Mouse (Mus musculus) erythroid progenitor cell, adult 5-6 weeks (primary cell): ENCODE data around the gene Olfr1183. TPM values are rescaled to one million over a fixed set of nuclear protein-coding genes. Genes with fewer than 3 reads are reported as not detected.
"Not testable (repeated sequence)": the region's sequence is repeated elsewhere in the genome, so short reads cannot be mapped to it uniquely, and the experiment has no call there.

ENCODE experiments used
- ATAC-seq: replicated peaks from 2 replicates; pipeline ENCODE4 v1.8.0; 2016; ENCODE audit warnings: moderate number of reproducible peaks, mild to moderate bottlenecking, moderate TSS enrichment, inconsistent platforms; ENCODE audit not compliant: poor library complexity, low FRiP score, severe bottlenecking
- total RNA-seq, 2 experiments: library from RNA; stranded (forward) in 1 of 2; stranded (reverse) in 1 of 2; fragments of 150-400 nt in 1 of 2; fragments of 186-747, 209-891 nt in 1 of 2; gene quantifications; 2 replicates each; pipeline versions ENCODE4 v1.2.3 to v1.2.4; 2015 to 2017; ENCODE audit warnings: low replicate concordance in 2 of 2

Olfr1183 gene
- total RNA-seq (2015; ENCODE audit: low replicate concordance) (not detected in 2 replicates), total RNA-seq (2017; ENCODE audit: low replicate concordance) (not detected in 2 replicates)

- ATAC-seq: not testable (repeated sequence)
Measured at GRCm38 (mm10) chr2:88454567-88454966, at the start of gene Olfr1183. Gene Olfr1183 (plus strand): TSS chr2:88454867.

- no peak for ATAC-seq
Measured at GRCm38 (mm10) chr2:88406353-88406752, 48.3 kb upstream of the Olfr1183 start, which contains the start of gene Olfr1179. Gene Olfr1179 (minus strand): TSS chr2:88406453.

GRCm38 (mm10) chr2:88419051-88419450 lies 35.6 kb upstream of the Olfr1183 start, which contains the start of gene Olfr1180:
Gene Olfr1180 (minus strand): TSS chr2:88419151.
- no peak for ATAC-seq

GRCm38 (mm10) chr2:88426071-88426470 lies 28.6 kb upstream of the Olfr1183 start, which contains the start of gene Olfr1181:
Gene Olfr1181 (minus strand): TSS chr2:88426171.
- no peak for ATAC-seq

- no peak for ATAC-seq
Measured at GRCm38 (mm10) chr2:88449031-88449430, 5.6 kb upstream of the Olfr1183 start, which contains the start of gene Gm13757. Gene Gm13757 (minus strand): TSS chr2:88449131.

- ATAC-seq: no peak
Measured at GRCm38 (mm10) chr2:88483298-88483697, 28.6 kb downstream of the Olfr1183 start, which contains the start of gene Olfr1184. Gene Olfr1184 (plus strand): TSS chr2:88483598.

- no peak for ATAC-seq
Measured at GRCm38 (mm10) chr2:88493020-88493419, 38.4 kb downstream of the Olfr1183 start, which contains the start of gene Olfr1185-ps1. Gene Olfr1185-ps1 (plus strand): TSS chr2:88493320.

- ATAC-seq: no peak
Measured at GRCm38 (mm10) chr2:88518251-88518650, 63.6 kb downstream of the Olfr1183 start, which contains the start of gene Olfr1186. Gene Olfr1186 (plus strand): TSS chr2:88518551.

Other genes with a start within 250 kb of the Olfr1183 start
- gene Olfr1170, start 226.5 kb upstream of the Olfr1183 start, total RNA-seq (2015; ENCODE audit: low replicate concordance): not detected in 2 replicates
- gene Olfr1170, start 226.5 kb upstream of the Olfr1183 start, total RNA-seq (2017; ENCODE audit: low replicate concordance): not detected in 2 replicates
- not detected in 2 replicates for gene Olfr1173, start 175.0 kb upstream of the Olfr1183 start, total RNA-seq (2015; ENCODE audit: low replicate concordance)
- gene Olfr1173, start 175.0 kb upstream of the Olfr1183 start, total RNA-seq (2017; ENCODE audit: low replicate concordance): not detected in 2 replicates
- not detected in 2 replicates for gene Olfr1174-ps, start 139.7 kb upstream of the Olfr1183 start, total RNA-seq (2015; ENCODE audit: low replicate concordance)
- gene Olfr1174-ps, start 139.7 kb upstream of the Olfr1183 start, total RNA-seq (2017; ENCODE audit: low replicate concordance): not detected in 2 replicates
- gene Olfr1175-ps, start 127.7 kb upstream of the Olfr1183 start, total RNA-seq (2015; ENCODE audit: low replicate concordance): not detected in 2 replicates
- not detected in 2 replicates for gene Olfr1175-ps, start 127.7 kb upstream of the Olfr1183 start, total RNA-seq (2017; ENCODE audit: low replicate concordance)
- not detected in 2 replicates for gene Olfr1176, start 118.1 kb upstream of the Olfr1183 start, total RNA-seq (2015; ENCODE audit: low replicate concordance)
- gene Olfr1176, start 118.1 kb upstream of the Olfr1183 start, total RNA-seq (2017; ENCODE audit: low replicate concordance): not detected in 2 replicates
- not detected in 2 replicates for gene Olfr1177-ps, start 108.4 kb upstream of the Olfr1183 start, total RNA-seq (2015; ENCODE audit: low replicate concordance)
- not detected in 2 replicates for gene Olfr1177-ps, start 108.4 kb upstream of the Olfr1183 start, total RNA-seq (2017; ENCODE audit: low replicate concordance)
- gene Olfr1178, start 67.8 kb upstream of the Olfr1183 start, total RNA-seq (2015; ENCODE audit: low replicate concordance): not detected in 2 replicates
- gene Olfr1178, start 67.8 kb upstream of the Olfr1183 start, total RNA-seq (2017; ENCODE audit: low replicate concordance): not detected in 2 replicates
- not detected in 2 replicates for gene Olfr1179, start 48.4 kb upstream of the Olfr1183 start, total RNA-seq (2015; ENCODE audit: low replicate concordance)
- not detected in 2 replicates for gene Olfr1179, start 48.4 kb upstream of the Olfr1183 start, total RNA-seq (2017; ENCODE audit: low replicate concordance)
- gene Olfr1180, start 35.7 kb upstream of the Olfr1183 start, total RNA-seq (2015; ENCODE audit: low replicate concordance): not detected in 2 replicates
- not detected in 2 replicates for gene Olfr1180, start 35.7 kb upstream of the Olfr1183 start, total RNA-seq (2017; ENCODE audit: low replicate concordance)
- gene Olfr1181, start 28.7 kb upstream of the Olfr1183 start, total RNA-seq (2015; ENCODE audit: low replicate concordance): not detected in 2 replicates
- gene Olfr1181, start 28.7 kb upstream of the Olfr1183 start, total RNA-seq (2017; ENCODE audit: low replicate concordance): not detected in 2 replicates
- gene Gm13757, start 5.7 kb upstream of the Olfr1183 start, total RNA-seq (2015; ENCODE audit: low replicate concordance): not detected in 2 replicates
- gene Gm13757, start 5.7 kb upstream of the Olfr1183 start, total RNA-seq (2017; ENCODE audit: low replicate concordance): not detected in 2 replicates
- gene Olfr1184, start 28.7 kb downstream of the Olfr1183 start, total RNA-seq (2015; ENCODE audit: low replicate concordance): not detected in 2 replicates
- not detected in 2 replicates for gene Olfr1184, start 28.7 kb downstream of the Olfr1183 start, total RNA-seq (2017; ENCODE audit: low replicate concordance)
- gene Olfr1185-ps1, start 38.5 kb downstream of the Olfr1183 start, total RNA-seq (2015; ENCODE audit: low replicate concordance): not detected in 2 replicates
- gene Olfr1185-ps1, start 38.5 kb downstream of the Olfr1183 start, total RNA-seq (2017; ENCODE audit: low replicate concordance): not detected in 2 replicates
- gene Olfr1186, start 63.7 kb downstream of the Olfr1183 start, total RNA-seq (2015; ENCODE audit: low replicate concordance): not detected in 2 replicates
- not detected in 2 replicates for gene Olfr1186, start 63.7 kb downstream of the Olfr1183 start, total RNA-seq (2017; ENCODE audit: low replicate concordance)
- not detected in 2 replicates for gene Olfr1188, start 102.1 kb downstream of the Olfr1183 start, total RNA-seq (2015; ENCODE audit: low replicate concordance)
- not detected in 2 replicates for gene Olfr1188, start 102.1 kb downstream of the Olfr1183 start, total RNA-seq (2017; ENCODE audit: low replicate concordance)
- gene Olfr1189, start 131.6 kb downstream of the Olfr1183 start, total RNA-seq (2015; ENCODE audit: low replicate concordance): not detected in 2 replicates
- gene Olfr1189, start 131.6 kb downstream of the Olfr1183 start, total RNA-seq (2017; ENCODE audit: low replicate concordance): not detected in 2 replicates
- not detected in 2 replicates for gene Olfr1191-ps1, start 185.7 kb downstream of the Olfr1183 start, total RNA-seq (2015; ENCODE audit: low replicate concordance)
- not detected in 2 replicates for gene Olfr1191-ps1, start 185.7 kb downstream of the Olfr1183 start, total RNA-seq (2017; ENCODE audit: low replicate concordance)
- not detected in 2 replicates for gene Olfr1192-ps1, start 193.6 kb downstream of the Olfr1183 start, total RNA-seq (2015; ENCODE audit: low replicate concordance)
- not detected in 2 replicates for gene Olfr1192-ps1, start 193.6 kb downstream of the Olfr1183 start, total RNA-seq (2017; ENCODE audit: low replicate concordance)
- not detected in 2 replicates for gene Olfr1193, start 220.8 kb downstream of the Olfr1183 start, total RNA-seq (2015; ENCODE audit: low replicate concordance)
- gene Olfr1193, start 220.8 kb downstream of the Olfr1183 start, total RNA-seq (2017; ENCODE audit: low replicate concordance): not detected in 2 replicates
- gene Olfr1195, start 234.3 kb downstream of the Olfr1183 start, total RNA-seq (2015; ENCODE audit: low replicate concordance): not detected in 2 replicates
- gene Olfr1195, start 234.3 kb downstream of the Olfr1183 start, total RNA-seq (2017; ENCODE audit: low replicate concordance): not detected in 2 replicates
- not detected in 2 replicates for gene Olfr1196, start 249.7 kb downstream of the Olfr1183 start, total RNA-seq (2015; ENCODE audit: low replicate concordance)
- not detected in 2 replicates for gene Olfr1196, start 249.7 kb downstream of the Olfr1183 start, total RNA-seq (2017; ENCODE audit: low replicate concordance)